Mouse (Mus musculus) midbrain, embryonic 16.5 days (tissue): ENCODE measurements around the gene Ctxn2. TPM values are rescaled to one million over a fixed set of nuclear protein-coding genes. Genes with fewer than 3 reads are reported as not detected.

Source experiments
- ATAC-seq: fragments of 200-750 bp; cut with Nextera tagmentation; 2 replicates; pipeline ENCODE4 v1.8.0; 2017; ENCODE audit warnings: moderate TSS enrichment
- H3K27ac ChIP-seq: fragments of 300-500 bp; sonication (generic); 2 replicates; pipeline ENCODE4 v1.5.1; 2014; ENCODE audit warnings: mild to moderate bottlenecking, low read length, mixed read lengths
- H3K27me3 ChIP-seq: fragments of 300-500 bp; sonication (generic); 2 replicates; pipeline ENCODE4 v1.6.1; 2014; ENCODE audit warnings: low read depth, low read length, mixed read lengths; ENCODE audit not compliant: control insufficient read depth, insufficient read depth
- H3K36me3 ChIP-seq: fragments of 300-500 bp; sonication (generic); 2 replicates; pipeline ENCODE4 v1.6.1; 2014; ENCODE audit warnings: mild to moderate bottlenecking, low read length, moderate library complexity, mixed read lengths; ENCODE audit not compliant: control insufficient read depth, insufficient read depth
- H3K4me1 ChIP-seq: fragments of 300-500 bp; sonication (generic); 2 replicates; pipeline ENCODE4 v1.6.1; 2014; ENCODE audit warnings: mild to moderate bottlenecking, low read length, mixed read lengths; ENCODE audit not compliant: control insufficient read depth, insufficient read depth
- H3K4me2 ChIP-seq: fragments of 300-500 bp; sonication (generic); 2 replicates; pipeline ENCODE4 v1.6.1; 2014; ENCODE audit warnings: mild to moderate bottlenecking, low read length, mixed read lengths
- H3K4me3 ChIP-seq: fragments of 300-500 bp; sonication (generic); 2 replicates; pipeline ENCODE4 v1.5.1; 2014; ENCODE audit warnings: low read depth, mild to moderate bottlenecking, low read length, moderate library complexity, mixed read lengths
- H3K9ac ChIP-seq: fragments of 300-500 bp; sonication (generic); 2 replicates; pipeline ENCODE4 v1.6.1; 2014; ENCODE audit warnings: low read depth, low read length, mixed read lengths
- H3K9me3 ChIP-seq: fragments of 300-500 bp; sonication (generic); replicated peaks from 2 replicates; pipeline ENCODE4 v1.6.1; 2014; ENCODE audit warnings: mild to moderate bottlenecking, low read length, mixed read lengths; ENCODE audit not compliant: control insufficient read depth, poor library complexity, severe bottlenecking
- WGBS: fragments of 180-500 bp; shearing (Covaris S2); extraction: QIAGEN DNeasy Blood & Tissue Kit; methylation state at CpG from one replicate; pipeline ENCODE4 v1.1.7; 2014; 5-methylcytosine and 5-hydroxymethylcytosine counted together
- polyA plus RNA-seq: library from polyadenylated mRNA; unstranded; fragments of >200 nt; fragmentation: Nextera tagmentation; extraction: Ambion mirVana; gene quantifications from 2 replicates; pipeline ENCODE4 v1.2.1, GENCODE M21; 2015

Gene Ctxn2
- polyA plus RNA-seq, 1 experiment from 2014 or later = 28.8 TPM

DNA sequence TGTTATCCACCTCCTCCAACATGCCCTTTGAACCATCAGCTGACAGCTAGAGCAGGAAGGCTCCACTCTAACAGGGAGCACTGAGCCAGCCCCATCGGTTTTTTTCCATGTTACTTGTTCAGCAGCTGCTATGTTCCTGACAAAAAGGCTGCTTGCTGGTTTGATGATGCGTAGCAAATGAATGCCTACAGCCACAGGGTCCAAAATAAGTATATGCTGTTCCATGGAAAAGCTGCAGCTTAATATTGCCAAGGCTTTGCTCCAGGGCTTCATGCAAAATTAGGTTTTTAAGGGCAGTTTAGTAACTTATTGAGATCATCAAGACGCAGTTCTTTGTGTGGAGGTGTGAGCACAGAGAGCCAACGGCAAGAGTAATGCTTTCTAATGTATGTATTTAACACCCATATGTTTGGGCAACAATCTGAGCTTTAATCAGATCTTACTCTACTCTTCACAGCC, 25.5 kb downstream of the Ctxn2 start:
- H3K9me3 ChIP-seq = no peaks in the 10 kb centered on the region
- H3K4me3 ChIP-seq = no peak overlapping the region
- H3K4me2 ChIP-seq = no peak overlapping the region
- ATAC-seq = no peak
- H3K36me3 ChIP-seq = no peaks in the 10 kb centered on the region
- no peaks in the 10 kb centered on the region for H3K4me1 ChIP-seq
- H3K27ac ChIP-seq = no peak overlapping the region
- no peaks in the 10 kb centered on the region for H3K27me3 ChIP-seq
- WGBS = 45% methylated on average over 4 of the region's 4 CpGs
- H3K9ac ChIP-seq = no peak overlapping the region

DNA sequence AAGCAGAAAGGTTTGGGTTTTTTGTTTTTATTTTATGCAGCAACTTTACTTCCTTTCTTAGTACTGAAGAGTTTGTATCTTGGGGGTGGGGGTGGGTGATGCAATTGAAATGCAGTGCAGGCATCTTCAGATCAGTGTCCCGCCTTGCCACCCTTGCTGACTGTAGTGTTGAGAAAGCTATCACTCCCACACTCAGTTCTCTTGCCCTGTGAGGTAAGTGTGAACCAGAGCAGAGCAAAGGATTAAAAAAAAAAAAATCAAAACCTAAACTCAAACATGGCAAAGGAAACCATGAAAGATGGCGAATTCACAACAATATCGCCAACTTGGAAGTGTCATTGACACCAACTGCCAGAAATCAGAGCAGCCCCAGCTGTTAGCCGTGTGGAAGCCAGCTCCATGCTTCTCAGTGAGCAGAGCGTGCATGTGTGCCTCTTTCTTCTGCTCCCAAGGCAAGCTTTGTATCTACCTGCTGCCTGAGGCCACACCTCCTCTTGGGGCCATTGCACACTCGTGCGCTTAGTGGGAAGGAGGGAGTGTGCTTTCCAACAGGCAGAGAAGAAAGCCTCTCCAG, 41.8 kb downstream of the Ctxn2 start:
- H3K36me3 ChIP-seq = no peaks in the 10 kb centered on the region
- no peaks in the 10 kb centered on the region for H3K4me1 ChIP-seq
- H3K4me3 ChIP-seq = no peak overlapping the region
- no peak overlapping the region for H3K9ac ChIP-seq
- H3K9me3 ChIP-seq = no peaks in the 10 kb centered on the region
- no peak for ATAC-seq
- H3K27me3 ChIP-seq = no peaks in the 10 kb centered on the region
- no peak overlapping the region for H3K4me2 ChIP-seq
- no peak overlapping the region for H3K27ac ChIP-seq
- WGBS = 86% methylated on average over 7 of the region's 7 CpGs

DNA sequence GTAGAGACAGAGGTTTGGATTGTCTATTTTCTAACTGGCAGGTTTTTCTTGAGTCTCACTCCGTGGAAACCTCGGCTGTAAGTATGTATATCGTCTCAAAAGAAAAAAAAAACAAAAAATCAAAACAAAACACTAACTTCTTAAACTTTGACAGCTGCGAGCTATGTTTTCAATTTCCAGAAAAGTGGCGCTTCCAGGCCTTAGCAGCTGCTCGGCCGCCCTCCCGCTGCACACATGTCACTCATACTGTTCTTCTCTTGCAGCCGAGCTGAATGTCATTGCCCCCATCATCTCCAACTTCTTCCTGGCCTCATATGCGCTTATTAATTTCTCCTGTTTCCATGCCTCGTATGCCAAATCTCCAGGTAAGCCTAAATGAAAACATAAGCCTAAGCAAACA, 51.4 kb downstream of the Ctxn2 start:
- H3K4me2 ChIP-seq = no peak overlapping the region
- no peak for ATAC-seq

DNA sequence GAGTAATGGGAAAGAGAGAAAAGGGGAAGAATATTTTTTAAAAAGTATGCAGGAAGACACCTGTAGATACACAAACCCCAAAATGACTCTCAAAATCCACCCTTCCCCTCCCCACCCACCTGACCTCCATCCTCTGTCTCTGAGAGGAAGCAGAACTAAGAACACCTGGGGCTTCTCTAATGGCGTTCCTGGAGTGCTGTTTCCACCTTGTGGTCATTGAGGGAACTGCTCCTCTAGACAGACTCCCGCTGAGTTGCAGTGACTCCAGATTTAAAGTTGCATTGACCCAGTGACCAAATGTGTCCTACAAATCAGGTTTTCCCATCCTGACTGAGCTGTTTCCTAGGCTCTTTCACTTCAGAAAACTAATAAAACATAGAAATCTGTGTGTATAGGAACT, 52.7 kb downstream of the Ctxn2 start:
- no peak overlapping the region for H3K9ac ChIP-seq
- ATAC-seq = peak; percentile 62; the same call in 1 of the 2 replicates
- H3K36me3 ChIP-seq = no peaks in the 10 kb centered on the region
- no peaks in the 10 kb centered on the region for H3K9me3 ChIP-seq
- H3K27ac ChIP-seq = no peak overlapping the region
- no peak overlapping the region for H3K4me2 ChIP-seq
- H3K27me3 ChIP-seq = no peaks in the 10 kb centered on the region
- H3K4me1 ChIP-seq = no peaks in the 10 kb centered on the region
- no peak overlapping the region for H3K4me3 ChIP-seq
- 4% methylated on average over 2 of the region's 2 CpGs for WGBS

More for the DNA sequence above, 51.4 kb downstream of the Ctxn2 start:
- Histone ChIP-seq H3K4me3 (no peak overlapping the region), H3K9ac (no peak overlapping the region), H3K27ac (no peak overlapping the region), H3K9me3 (no peaks in the 10 kb centered on the region), H3K4me1 (no peaks in the 10 kb centered on the region), H3K36me3 (no peaks in the 10 kb centered on the region), H3K27me3 (no peaks in the 10 kb centered on the region)
- WGBS = 75% methylated on average over 11 of the region's 11 CpGs

GRCm38 (mm10) chr2:125192905-125193304, 56.4 kb downstream of the Ctxn2 start:
- H3K27ac ChIP-seq = no peak overlapping the region
- H3K4me2 ChIP-seq = no peak overlapping the region
- no peak for ATAC-seq
- no peak overlapping the region for H3K4me3 ChIP-seq
- no peaks in the 10 kb centered on the region for H3K4me1 ChIP-seq
- no peaks in the 10 kb centered on the region for H3K9me3 ChIP-seq
- no peaks in the 10 kb centered on the region for H3K27me3 ChIP-seq
- H3K9ac ChIP-seq = no peak overlapping the region
- H3K36me3 ChIP-seq = no peaks in the 10 kb centered on the region

- 56% methylated on average over 7 of the region's 7 CpGs for WGBS
- no peaks in the 10 kb centered on the region for H3K36me3 ChIP-seq
- H3K27ac ChIP-seq = no peak overlapping the region
- H3K4me1 ChIP-seq = no peaks in the 10 kb centered on the region
- H3K9me3 ChIP-seq = no peaks in the 10 kb centered on the region
- no peak for ATAC-seq
- H3K4me3 ChIP-seq = no peak overlapping the region
- no peak overlapping the region for H3K9ac ChIP-seq
- H3K27me3 ChIP-seq = no peaks in the 10 kb centered on the region
- no peak overlapping the region for H3K4me2 ChIP-seq
Observed at GRCm38 (mm10) chr2:125196771-125197170, 60.3 kb downstream of the Ctxn2 start.

Other genes starting within 250 kb of the Ctxn2 start
- gene Slc24a5, start 68.6 kb upstream of the Ctxn2 start, polyA plus RNA-seq = 4.2 and 4.5 TPM in 2 replicates
- gene Myef2, start 13.0 kb upstream of the Ctxn2 start, polyA plus RNA-seq = 201 and 221 TPM in 2 replicates
- gene Slc12a1, start 15.8 kb downstream of the Ctxn2 start, polyA plus RNA-seq = 0.04 and 0.09 TPM in 2 replicates
- 73.7 and 75.5 TPM in 2 replicates for gene Dut, start 110.5 kb downstream of the Ctxn2 start, polyA plus RNA-seq